Mouse (Mus musculus): Measurements from ENCODE around the gene Sfxn5. TPM values are rescaled to one million over a fixed set of nuclear protein-coding genes. Genes with fewer than 3 reads are reported as not detected.

Gene Sfxn5
- polyA plus RNA-seq, 1 experiment from 2014 or later = 10.0 TPM

- Histone ChIP-seq H3K9me3 (replicated peaks) (no peaks in the 10 kb centered on the region), H3K9ac (peak overlapping the region; percentile 27; the same call in 1 of the 2 replicates), H3K4me1 (peaks cover 17% of the 10 kb centered on the region), H3K27me3 (peaks cover 23% of the 10 kb centered on the region), H3K27ac (no peak overlapping the region), H3K4me3 (no peak overlapping the region), H3K4me2 (replicated peaks) (peak overlapping the region; percentile 31), H3K36me3 (no peaks in the 10 kb centered on the region)
- ATAC-seq (ENCODE audit: low FRiP score) = peak; percentile 51
- 3% methylated on average over 15 of the region's 15 CpGs for WGBS
These were observed 68.2 kb downstream of the Sfxn5 start for GRCm38 (mm10) chr6:85264982-85265518.

GRCm38 (mm10) chr6:85262865-85263515 is 70.2 kb downstream of the Sfxn5 start:
- Histone ChIP-seq H3K4me2 (replicated peaks) (no peak overlapping the region), H3K36me3 (no peaks in the 10 kb centered on the region), H3K4me1 (peaks cover 25% of the 10 kb centered on the region), H3K9ac (no peak overlapping the region), H3K27me3 (peaks cover 23% of the 10 kb centered on the region), H3K27ac (no peak overlapping the region), H3K4me3 (no peak overlapping the region), H3K9me3 (replicated peaks) (no peaks in the 10 kb centered on the region)
- no peak for ATAC-seq (ENCODE audit: low FRiP score)
- 92% methylated on average over 4 of the region's 4 CpGs for WGBS

- H3K9ac ChIP-seq = no peak overlapping the region
- WGBS = 68% methylated on average over 12 of the region's 12 CpGs
- peaks cover 13% of the 10 kb centered on the region for H3K27me3 ChIP-seq
- H3K4me1 ChIP-seq = peaks cover 8% of the 10 kb centered on the region; the same call in 1 of the 2 replicates
- H3K4me2 ChIP-seq (replicated peaks) = no peak overlapping the region
- no peak overlapping the region for H3K4me3 ChIP-seq
- H3K36me3 ChIP-seq = no peaks in the 10 kb centered on the region
- no peak for ATAC-seq (ENCODE audit: low FRiP score)
- H3K9me3 ChIP-seq (replicated peaks) = no peaks in the 10 kb centered on the region
- H3K27ac ChIP-seq = no peak overlapping the region
These were observed 74.1 kb downstream of the Sfxn5 start for GRCm38 (mm10) chr6:85259094-85259630.

- Histone ChIP-seq H3K4me3 (no peak overlapping the region), H3K9me3 (replicated peaks) (no peaks in the 10 kb centered on the region), H3K27ac (no peak overlapping the region), H3K4me1 (peaks cover 18% of the 10 kb centered on the region), H3K36me3 (no peaks in the 10 kb centered on the region), H3K4me2 (replicated peaks) (no peak overlapping the region), H3K9ac (no peak overlapping the region), H3K27me3 (no peaks in the 10 kb centered on the region)
- WGBS = 79% methylated on average over 6 of the region's 6 CpGs
- no peak for ATAC-seq (ENCODE audit: low FRiP score)
These were observed 77.6 kb downstream of the Sfxn5 start for GRCm38 (mm10) chr6:85255578-85255977.

GRCm38 (mm10) chr6:85253994-85254541 is 79.2 kb downstream of the Sfxn5 start:
- no peak overlapping the region for H3K27ac ChIP-seq
- H3K27me3 ChIP-seq = no peaks in the 10 kb centered on the region
- ATAC-seq (ENCODE audit: low FRiP score) = no peak
- H3K4me2 ChIP-seq (replicated peaks) = no peak overlapping the region
- WGBS = 57% methylated on average over 7 of the region's 7 CpGs
- no peaks in the 10 kb centered on the region for H3K9me3 ChIP-seq (replicated peaks)
- H3K9ac ChIP-seq = no peak overlapping the region
- H3K36me3 ChIP-seq = no peaks in the 10 kb centered on the region
- H3K4me3 ChIP-seq = no peak overlapping the region
- H3K4me1 ChIP-seq = peaks cover 14% of the 10 kb centered on the region

GRCm38 (mm10) chr6:85253275-85253674 is 79.9 kb downstream of the Sfxn5 start:
- Histone ChIP-seq H3K9ac (no peak overlapping the region), H3K4me1 (peaks cover 10% of the 10 kb centered on the region), H3K4me3 (no peak overlapping the region), H3K36me3 (no peaks in the 10 kb centered on the region), H3K9me3 (replicated peaks) (no peaks in the 10 kb centered on the region), H3K27me3 (no peaks in the 10 kb centered on the region), H3K4me2 (replicated peaks) (no peak overlapping the region), H3K27ac (no peak overlapping the region)
- 74% methylated on average over 3 of the region's 3 CpGs for WGBS
- no peak for ATAC-seq (ENCODE audit: low FRiP score)

- H3K4me1 ChIP-seq = peaks cover 10% of the 10 kb centered on the region
- no peaks in the 10 kb centered on the region for H3K36me3 ChIP-seq
- no peak overlapping the region for H3K9ac ChIP-seq
- peak overlapping the region; percentile 55; the same call in 1 of the 2 replicates for H3K27ac ChIP-seq
- no peak overlapping the region for H3K4me2 ChIP-seq (replicated peaks)
- WGBS = 68% methylated on average over 17 of the region's 17 CpGs
- no peaks in the 10 kb centered on the region for H3K27me3 ChIP-seq
- H3K4me3 ChIP-seq = no peak overlapping the region
- no peaks in the 10 kb centered on the region for H3K9me3 ChIP-seq (replicated peaks)
- ATAC-seq (ENCODE audit: low FRiP score) = peak; percentile 49
These were observed 80.8 kb downstream of the Sfxn5 start for GRCm38 (mm10) chr6:85252251-85253058.

GRCm38 (mm10) chr6:85250811-85251241 is 82.4 kb downstream of the Sfxn5 start:
- no peak overlapping the region for H3K27ac ChIP-seq
- peaks cover 10% of the 10 kb centered on the region for H3K4me1 ChIP-seq
- H3K36me3 ChIP-seq = no peaks in the 10 kb centered on the region
- H3K27me3 ChIP-seq = no peaks in the 10 kb centered on the region
- H3K9me3 ChIP-seq (replicated peaks) = no peaks in the 10 kb centered on the region
- no peak for ATAC-seq (ENCODE audit: low FRiP score)
- no peak overlapping the region for H3K4me2 ChIP-seq (replicated peaks)
- no peak overlapping the region for H3K9ac ChIP-seq
- WGBS = 39% methylated on average over 6 of the region's 6 CpGs
- H3K4me3 ChIP-seq = no peak overlapping the region

- Histone ChIP-seq H3K4me1 (peaks cover 10% of the 10 kb centered on the region), H3K27ac (no peak overlapping the region), H3K36me3 (no peaks in the 10 kb centered on the region), H3K4me3 (no peak overlapping the region), H3K9me3 (replicated peaks) (no peaks in the 10 kb centered on the region; the same call in 1 of the 2 replicates), H3K9ac (no peak overlapping the region), H3K4me2 (replicated peaks) (no peak overlapping the region), H3K27me3 (no peaks in the 10 kb centered on the region)
- 76% methylated on average over 9 of the region's 9 CpGs for WGBS
- ATAC-seq (ENCODE audit: low FRiP score) = no peak
These were observed 83.4 kb downstream of the Sfxn5 start for GRCm38 (mm10) chr6:85249821-85250220.

GRCm38 (mm10) chr6:85239044-85239489 is 94.2 kb downstream of the Sfxn5 start:
- Histone ChIP-seq H3K4me2 (replicated peaks) (0 out of 2 replicates have a peak overlapping the region, but pooled peaks have one; percentile 2), H3K9ac (no peak overlapping the region), H3K4me1 (peaks cover 11% of the 10 kb centered on the region), H3K9me3 (replicated peaks) (no peaks in the 10 kb centered on the region), H3K36me3 (no peaks in the 10 kb centered on the region), H3K27me3 (peaks cover 5% of the 10 kb centered on the region), H3K27ac (no peak overlapping the region), H3K4me3 (no peak overlapping the region)
- WGBS = 9% methylated on average over 4 of the region's 4 CpGs
- peak; percentile 30; the same call in 1 of the 2 replicates for ATAC-seq (ENCODE audit: low FRiP score)

GRCm38 (mm10) chr6:85237595-85238337 is 95.5 kb downstream of the Sfxn5 start:
- Histone ChIP-seq H3K4me2 (replicated peaks) (no peak overlapping the region), H3K36me3 (no peaks in the 10 kb centered on the region), H3K4me3 (no peak overlapping the region), H3K9ac (no peak overlapping the region), H3K27me3 (peaks cover 10% of the 10 kb centered on the region), H3K27ac (no peak overlapping the region), H3K4me1 (peaks cover 11% of the 10 kb centered on the region), H3K9me3 (replicated peaks) (no peaks in the 10 kb centered on the region)
- WGBS = 55% methylated on average over 10 of the region's 10 CpGs
- no peak for ATAC-seq (ENCODE audit: low FRiP score)

All from hindbrain, embryonic 12.5 days (tissue).